Mouse (Mus musculus): ENCODE data around the gene Igflr1.

GRCm38 (mm10) chr7:30531291-30531815, 33.9 kb upstream of the Igflr1 start:
- TF ChIP-seq CTCF (IDR thresholded peaks at IDR 0.05; ENCODE audit: low read depth) (no peak), EP300 (optimal IDR thresholded peaks at IDR 0.05) (no peak)

All from stomach, postnatal 0 days (tissue).